Mouse (Mus musculus): ENCODE measurements at regions not wholly inside any gene's neighbourhood (a gene's known extent, or its start where the extent isn't known, plus 50 kb on each side); places are given as distances from the start of the nearest gene placed in this dataset.

- Histone ChIP-seq H3K36me3 (ENCODE audit: control insufficient read depth, insufficient read depth, low read length) (no peaks in the 10 kb centered on the region), H3K27me3 (ENCODE audit: control insufficient read depth, insufficient read depth, low read length) (no peaks in the 10 kb centered on the region), H3K9ac (ENCODE audit: low read length) (no peak overlapping the region), H3K9me3 (replicated peaks; ENCODE audit: control insufficient read depth, low read length) (no peaks in the 10 kb centered on the region), H3K4me2 (ENCODE audit: low read depth, low read length) (no peak overlapping the region), H3K4me1 (ENCODE audit: control insufficient read depth, insufficient read depth, low read length) (no peaks in the 10 kb centered on the region), H3K27ac (ENCODE audit: low read length) (no peak overlapping the region), H3K4me3 (replicated peaks; ENCODE audit: low read length) (no peak overlapping the region)
- 29% methylated on average over 3 of the region's 3 CpGs for WGBS
- no peak for ATAC-seq (ENCODE audit: insufficient read depth, low FRiP score)
Measured at GRCm38 (mm10) chr17:16173568-16174105, 342.8 kb upstream of the Rgmb start.

- Histone ChIP-seq H3K9me3 (replicated peaks; ENCODE audit: control insufficient read depth, low read length) (no peaks in the 10 kb centered on the region), H3K4me1 (ENCODE audit: control insufficient read depth, insufficient read depth, low read length) (no peaks in the 10 kb centered on the region), H3K27ac (ENCODE audit: low read length) (no peak overlapping the region), H3K4me3 (replicated peaks; ENCODE audit: low read length) (no peak overlapping the region), H3K36me3 (ENCODE audit: control insufficient read depth, insufficient read depth, low read length) (no peaks in the 10 kb centered on the region), H3K9ac (ENCODE audit: low read length) (no peak overlapping the region), H3K27me3 (ENCODE audit: control insufficient read depth, insufficient read depth, low read length) (no peaks in the 10 kb centered on the region), H3K4me2 (ENCODE audit: low read depth, low read length) (no peak overlapping the region)
- WGBS: 63% methylated on average over 2 of the region's 2 CpGs
- no peak for ATAC-seq (ENCODE audit: insufficient read depth, low FRiP score)
Measured at GRCm38 (mm10) chr17:16166731-16167130, 335.9 kb upstream of the Rgmb start.

GRCm38 (mm10) chr17:16158119-16158518 is 327.3 kb upstream of the Rgmb start:
- H3K4me1 ChIP-seq (ENCODE audit: control insufficient read depth, insufficient read depth, low read length): no peaks in the 10 kb centered on the region
- no peak overlapping the region for H3K4me2 ChIP-seq (ENCODE audit: low read depth, low read length)
- H3K27me3 ChIP-seq (ENCODE audit: control insufficient read depth, insufficient read depth, low read length): no peaks in the 10 kb centered on the region
- 68% methylated on average over 3 of the region's 3 CpGs for WGBS
- no peak overlapping the region for H3K4me3 ChIP-seq (replicated peaks; ENCODE audit: low read length)
- H3K36me3 ChIP-seq (ENCODE audit: control insufficient read depth, insufficient read depth, low read length): no peaks in the 10 kb centered on the region
- no peak for ATAC-seq (ENCODE audit: insufficient read depth, low FRiP score)
- no peaks in the 10 kb centered on the region for H3K9me3 ChIP-seq (replicated peaks; ENCODE audit: control insufficient read depth, low read length)
- no peak overlapping the region for H3K27ac ChIP-seq (ENCODE audit: low read length)
- no peak overlapping the region for H3K9ac ChIP-seq (ENCODE audit: low read length)

GRCm38 (mm10) chr17:16157711-16158110 is 326.9 kb upstream of the Rgmb start:
- Histone ChIP-seq H3K27me3 (ENCODE audit: control insufficient read depth, insufficient read depth, low read length) (no peaks in the 10 kb centered on the region), H3K27ac (ENCODE audit: low read length) (no peak overlapping the region), H3K4me1 (ENCODE audit: control insufficient read depth, insufficient read depth, low read length) (no peaks in the 10 kb centered on the region), H3K4me3 (replicated peaks; ENCODE audit: low read length) (no peak overlapping the region), H3K9ac (ENCODE audit: low read length) (no peak overlapping the region), H3K36me3 (ENCODE audit: control insufficient read depth, insufficient read depth, low read length) (no peaks in the 10 kb centered on the region), H3K4me2 (ENCODE audit: low read depth, low read length) (no peak overlapping the region), H3K9me3 (replicated peaks; ENCODE audit: control insufficient read depth, low read length) (no peaks in the 10 kb centered on the region)
- no peak for ATAC-seq (ENCODE audit: insufficient read depth, low FRiP score)
- 35% methylated on average over 6 of the region's 6 CpGs for WGBS

- Histone ChIP-seq H3K9me3 (replicated peaks; ENCODE audit: control insufficient read depth, low read length) (no peaks in the 10 kb centered on the region), H3K4me3 (replicated peaks; ENCODE audit: low read length) (no peak overlapping the region), H3K9ac (ENCODE audit: low read length) (no peak overlapping the region), H3K4me1 (ENCODE audit: control insufficient read depth, insufficient read depth, low read length) (no peaks in the 10 kb centered on the region), H3K27me3 (ENCODE audit: control insufficient read depth, insufficient read depth, low read length) (no peaks in the 10 kb centered on the region), H3K27ac (ENCODE audit: low read length) (no peak overlapping the region), H3K36me3 (ENCODE audit: control insufficient read depth, insufficient read depth, low read length) (no peaks in the 10 kb centered on the region), H3K4me2 (ENCODE audit: low read depth, low read length) (no peak overlapping the region)
- WGBS: 58% methylated on average over 5 of the region's 5 CpGs
- ATAC-seq (ENCODE audit: insufficient read depth, low FRiP score): no peak
Measured at GRCm38 (mm10) chr17:16157135-16157534, 326.3 kb upstream of the Rgmb start.

GRCm38 (mm10) chr17:16156596-16156995 is 325.8 kb upstream of the Rgmb start:
- no peak for ATAC-seq (ENCODE audit: insufficient read depth, low FRiP score)
- Histone ChIP-seq H3K4me2 (ENCODE audit: low read depth, low read length) (no peak overlapping the region), H3K9ac (ENCODE audit: low read length) (no peak overlapping the region), H3K27ac (ENCODE audit: low read length) (no peak overlapping the region), H3K4me3 (replicated peaks; ENCODE audit: low read length) (no peak overlapping the region), H3K9me3 (replicated peaks; ENCODE audit: control insufficient read depth, low read length) (no peaks in the 10 kb centered on the region), H3K27me3 (ENCODE audit: control insufficient read depth, insufficient read depth, low read length) (no peaks in the 10 kb centered on the region), H3K36me3 (ENCODE audit: control insufficient read depth, insufficient read depth, low read length) (no peaks in the 10 kb centered on the region), H3K4me1 (ENCODE audit: control insufficient read depth, insufficient read depth, low read length) (no peaks in the 10 kb centered on the region)
- WGBS: 86% methylated on average over 3 of the region's 3 CpGs

- ATAC-seq (ENCODE audit: insufficient read depth, low FRiP score): no peak
- Histone ChIP-seq H3K9ac (ENCODE audit: low read length) (no peak overlapping the region), H3K4me2 (ENCODE audit: low read depth, low read length) (no peak overlapping the region), H3K27me3 (ENCODE audit: control insufficient read depth, insufficient read depth, low read length) (no peaks in the 10 kb centered on the region), H3K9me3 (replicated peaks; ENCODE audit: control insufficient read depth, low read length) (no peaks in the 10 kb centered on the region), H3K36me3 (ENCODE audit: control insufficient read depth, insufficient read depth, low read length) (no peaks in the 10 kb centered on the region), H3K4me1 (ENCODE audit: control insufficient read depth, insufficient read depth, low read length) (no peaks in the 10 kb centered on the region), H3K27ac (ENCODE audit: low read length) (no peak overlapping the region), H3K4me3 (replicated peaks; ENCODE audit: low read length) (no peak overlapping the region)
- 64% methylated on average over 3 of the region's 3 CpGs for WGBS
Measured at GRCm38 (mm10) chr17:16155587-16155986, 324.7 kb upstream of the Rgmb start.
